Mouse (Mus musculus) ES-Bruce4 (cell line): ENCODE results near the gene Ctdsp1. TPM values are rescaled to one million over a fixed set of nuclear protein-coding genes. Genes with fewer than 3 reads are reported as not detected.

Experiments
- H3K27ac ChIP-seq: 2 replicates; pipeline ENCODE4 v1.5.1; 2012; ENCODE audit warnings: low read length, inconsistent platforms; ENCODE audit not compliant: insufficient read depth
- H3K27me3 ChIP-seq: 2 replicates; pipeline ENCODE4 v1.6.1; 2012; ENCODE audit warnings: mild to moderate bottlenecking, low read length, inconsistent platforms; ENCODE audit not compliant: control insufficient read depth, poor library complexity, insufficient read depth, severe bottlenecking
- H3K36me3 ChIP-seq: 2 replicates; pipeline ENCODE4 v1.6.1; 2012; ENCODE audit warnings: inconsistent platforms, mild to moderate bottlenecking, low read length, moderate library complexity; ENCODE audit not compliant: control insufficient read depth, poor library complexity, insufficient read depth, severe bottlenecking
- H3K4me1 ChIP-seq: one replicate; pipeline ENCODE4 v1.8.1; 2011; ENCODE audit warnings: low read length; ENCODE audit not compliant: control insufficient read depth, insufficient read depth
- H3K4me3 ChIP-seq: 2 replicates; pipeline ENCODE4 v1.5.1; 2011; ENCODE audit warnings: low read depth, mild to moderate bottlenecking, low read length
- H3K9ac ChIP-seq: 2 replicates; pipeline ENCODE4 v1.6.1; 2012; ENCODE audit warnings: low read depth, mild to moderate bottlenecking, inconsistent platforms; ENCODE audit not compliant: poor library complexity, severe bottlenecking
- H3K9me3 ChIP-seq: replicated peaks from 2 replicates; pipeline ENCODE4 v1.6.1; 2012; ENCODE audit warnings: mild to moderate bottlenecking, low read length, inconsistent platforms; ENCODE audit not compliant: control insufficient read depth, poor library complexity, insufficient read depth, severe bottlenecking
- CTCF ChIP-seq: IDR thresholded peaks from one replicate; pipeline ENCODE4 v1.8.1; 2011; ENCODE audit warnings: low read depth, low read length
- EP300 ChIP-seq: IDR thresholded peaks from 2 replicates; pipeline ENCODE4 v1.6.1; 2011; ENCODE audit warnings: low read depth, low read length; ENCODE audit not compliant: insufficient read depth
- POLR2A ChIP-seq: IDR thresholded peaks from one replicate; pipeline ENCODE4 v1.8.1; 2011; ENCODE audit warnings: low read length; ENCODE audit not compliant: insufficient read depth
- polyA plus RNA-seq: library from polyadenylated mRNA; stranded (reverse); fragments of >200 nt; gene quantifications from 2 replicates; pipeline ENCODE4 v1.2.4, GENCODE M21; 2011; ENCODE audit warnings: low read depth; ENCODE audit not compliant: missing spikeins, insufficient read depth, insufficient read length

Ctdsp1 gene
- 28.6 and 33.6 TPM in 2 replicates for polyA plus RNA-seq

DNA sequence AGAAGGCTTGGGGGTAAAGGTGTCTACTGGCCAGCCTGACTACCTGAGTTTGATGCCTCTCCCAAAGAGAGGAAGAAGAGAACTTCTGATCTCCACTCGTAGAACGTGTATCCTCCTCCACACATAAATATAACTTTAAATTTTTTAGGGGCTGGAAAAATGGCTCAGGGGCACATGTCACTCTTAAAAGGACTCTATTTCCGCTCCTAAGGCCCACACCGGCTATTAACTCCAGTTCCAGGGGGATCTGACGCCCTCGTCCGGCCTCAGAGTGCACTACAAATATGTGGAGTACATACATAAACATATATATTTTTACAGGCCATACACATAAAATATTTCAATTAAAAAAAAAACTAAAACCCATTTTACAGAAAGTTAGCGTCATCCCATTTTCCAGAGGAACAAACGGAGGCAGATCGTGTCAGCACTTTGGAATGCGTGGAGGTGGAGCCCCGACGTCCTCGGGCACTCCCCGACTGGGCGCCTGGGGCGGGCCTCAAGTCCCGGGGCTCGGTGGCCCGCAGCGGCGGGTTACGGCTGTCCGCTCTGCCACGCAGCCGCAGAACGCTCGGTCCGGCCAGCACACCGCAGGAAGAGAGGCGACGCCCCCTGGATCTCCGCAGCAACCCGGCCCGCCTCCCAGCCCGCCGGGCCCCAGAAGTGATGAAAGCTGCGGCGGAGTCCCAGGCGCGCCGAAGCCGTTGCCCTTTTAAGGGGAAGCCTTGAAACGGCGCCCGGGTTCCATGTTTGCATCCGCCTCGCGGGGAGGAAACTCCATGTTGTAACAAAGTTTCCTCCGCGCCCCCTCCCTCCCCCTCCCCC, at the start of gene Ctdsp1:
Gene Ctdsp1 (plus strand): TSS at position 586 of the 825 bp plus-strand sequence.
- TF ChIP-seq POLR2A (no peak), CTCF (peak; percentile 36), EP300 (0 out of 2 replicates have a peak, but pooled peaks have one; percentile 19)

GRCm38 (mm10) chr1:74341898-74342297, 49.4 kb upstream of the Ctdsp1 start:
- no peaks in the 10 kb centered on the region for H3K9me3 ChIP-seq
- H3K9ac ChIP-seq: no peak overlapping the region
- H3K4me3 ChIP-seq: no peak overlapping the region
- no peaks in the 10 kb centered on the region for H3K36me3 ChIP-seq
- no peak overlapping the region for H3K27ac ChIP-seq
- peaks cover 13% of the 10 kb centered on the region for H3K4me1 ChIP-seq
- no peaks in the 10 kb centered on the region for H3K27me3 ChIP-seq
- TF ChIP-seq CTCF: no peak
- no peak for TF ChIP-seq EP300
- no peak for TF ChIP-seq POLR2A

More for the DNA sequence above, at the start of gene Ctdsp1:
- H3K9ac ChIP-seq: peak within 1 kb of the TSS; percentile 97
- H3K4me1 ChIP-seq: no peaks in the 10 kb centered on the region
- peaks cover 8% of the 10 kb centered on the region; the same call in 1 of the 2 replicates for H3K36me3 ChIP-seq
- no peaks in the 10 kb centered on the region for H3K27me3 ChIP-seq
- no peaks in the 10 kb centered on the region for H3K9me3 ChIP-seq
- peak within 1 kb of the TSS; percentile 41; the same call in 1 of the 2 replicates for H3K27ac ChIP-seq
- H3K4me3 ChIP-seq: peak within 1 kb of the TSS; percentile 66

DNA sequence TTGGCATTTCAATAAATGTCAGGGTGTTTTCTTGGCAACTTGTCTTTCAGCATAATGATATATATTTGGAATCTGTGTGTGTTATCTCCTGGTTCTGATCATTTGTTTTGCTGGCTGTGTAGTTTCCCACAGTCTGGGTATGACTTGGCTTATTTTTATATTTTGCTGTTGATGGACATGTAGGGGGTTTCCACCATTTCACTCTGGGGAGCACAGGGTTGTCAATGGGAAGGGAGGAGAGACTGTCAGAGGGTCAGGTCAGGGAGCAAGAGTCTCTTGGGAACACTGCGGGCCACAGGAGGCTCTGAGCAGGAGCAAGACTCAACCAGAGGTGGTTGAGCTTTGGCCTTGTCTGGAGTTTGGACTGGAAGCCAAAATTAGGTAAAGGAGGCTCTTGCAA, 49.0 kb upstream of the Ctdsp1 start:
- Histone ChIP-seq H3K4me3 (no peak overlapping the region), H3K36me3 (no peaks in the 10 kb centered on the region), H3K9ac (no peak overlapping the region), H3K27me3 (no peaks in the 10 kb centered on the region), H3K9me3 (no peaks in the 10 kb centered on the region), H3K4me1 (peaks cover 11% of the 10 kb centered on the region), H3K27ac (no peak overlapping the region)
- TF ChIP-seq EP300: no peak
- no peak for TF ChIP-seq CTCF
- TF ChIP-seq POLR2A: no peak

GRCm38 (mm10) chr1:74343161-74343560, 48.1 kb upstream of the Ctdsp1 start:
- TF ChIP-seq POLR2A: no peak
- no peak for TF ChIP-seq CTCF
- no peak for TF ChIP-seq EP300
- H3K9ac ChIP-seq: no peak overlapping the region
- H3K36me3 ChIP-seq: no peaks in the 10 kb centered on the region
- peaks cover 4% of the 10 kb centered on the region for H3K4me1 ChIP-seq
- H3K4me3 ChIP-seq: no peak overlapping the region
- H3K9me3 ChIP-seq: no peaks in the 10 kb centered on the region
- H3K27ac ChIP-seq: no peak overlapping the region
- H3K27me3 ChIP-seq: no peaks in the 10 kb centered on the region

- TF ChIP-seq CTCF: no peak
- peak; percentile 76 for TF ChIP-seq EP300
- H3K27me3 ChIP-seq: no peaks in the 10 kb centered on the region
- H3K4me1 ChIP-seq: peaks cover 1% of the 10 kb centered on the region
- H3K9me3 ChIP-seq: no peaks in the 10 kb centered on the region
- no peak overlapping the region for H3K4me3 ChIP-seq
- no peaks in the 10 kb centered on the region for H3K36me3 ChIP-seq
- no peak overlapping the region for H3K27ac ChIP-seq
- H3K9ac ChIP-seq: no peak overlapping the region
These were observed 47.0 kb upstream of the Ctdsp1 start for GRCm38 (mm10) chr1:74344163-74344916.
